Mouse (Mus musculus): ENCODE results near the gene Dzip1.
A peak's percentile ranks its signal among the peaks of the same experiment; 100 is the strongest.

Gene Dzip1

GRCm38 (mm10) chr14:118869712-118870111 is 55.5 kb downstream of the Dzip1 start:
- DNase-seq (ENCODE audit: low spot score in 2 of 2), result peak in 1 of 2 experiments; percentile 15

GRCm38 (mm10) chr14:118868102-118868724 is 57.0 kb downstream of the Dzip1 start:
- DNase-seq (ENCODE audit: low spot score in 2 of 2), result no peak

GRCm38 (mm10) chr14:118867366-118867765 is 57.9 kb downstream of the Dzip1 start:
- no peak for DNase-seq (ENCODE audit: low spot score in 2 of 2)

GRCm38 (mm10) chr14:118866014-118866811 is 59.0 kb downstream of the Dzip1 start:
- DNase-seq (ENCODE audit: low spot score in 2 of 2), result no peak

DNA sequence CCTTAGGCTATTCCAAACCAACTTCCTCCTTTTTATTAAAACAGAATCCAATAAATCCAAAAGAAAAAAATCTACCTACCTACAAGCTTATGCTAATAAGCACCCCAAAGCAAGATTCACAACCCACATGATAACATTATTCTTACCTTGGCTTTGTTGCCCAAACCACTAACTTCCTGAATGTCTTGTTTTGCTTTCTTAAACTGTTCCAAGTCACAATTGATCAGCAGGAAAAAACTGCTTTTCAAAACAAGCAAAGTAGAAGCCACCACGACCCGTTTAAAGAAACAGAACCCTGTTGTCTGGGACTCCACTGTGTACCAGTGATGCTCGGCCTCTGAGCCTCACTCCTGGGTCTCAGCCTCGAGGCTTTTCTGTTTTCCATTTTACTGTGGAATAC is 60.4 kb downstream of the Dzip1 start:
- DNase-seq (ENCODE audit: low spot score in 2 of 2), result no peak

GRCm38 (mm10) chr14:118862253-118862652 is 63.0 kb downstream of the Dzip1 start:
- no peak for DNase-seq (ENCODE audit: low spot score in 2 of 2)

- no peak for DNase-seq (ENCODE audit: low spot score in 2 of 2)
Observed at GRCm38 (mm10) chr14:118858318-118858717, 66.9 kb downstream of the Dzip1 start.

DNA sequence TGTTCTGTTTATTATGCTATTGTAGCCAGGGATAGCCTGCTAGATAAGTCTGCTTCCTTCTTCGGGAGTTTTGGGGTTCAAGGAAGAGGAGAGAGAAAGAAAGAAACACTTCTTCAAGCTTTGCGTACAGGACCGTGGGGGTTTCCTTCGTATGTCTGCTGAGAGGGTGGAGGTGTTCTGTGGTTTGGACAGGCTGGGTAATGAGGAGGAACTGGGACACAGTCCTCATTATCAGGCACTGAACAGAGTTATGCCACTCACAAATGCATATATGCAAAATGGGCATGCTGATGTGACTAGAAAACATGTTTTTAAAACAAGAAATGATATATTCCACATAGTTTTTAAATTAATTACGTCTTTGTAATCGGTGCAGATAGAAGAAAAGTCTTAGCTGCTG is 68.7 kb downstream of the Dzip1 start:
- DNase-seq (ENCODE audit: low spot score in 2 of 2), result peak; percentile 18 to 24

DNA sequence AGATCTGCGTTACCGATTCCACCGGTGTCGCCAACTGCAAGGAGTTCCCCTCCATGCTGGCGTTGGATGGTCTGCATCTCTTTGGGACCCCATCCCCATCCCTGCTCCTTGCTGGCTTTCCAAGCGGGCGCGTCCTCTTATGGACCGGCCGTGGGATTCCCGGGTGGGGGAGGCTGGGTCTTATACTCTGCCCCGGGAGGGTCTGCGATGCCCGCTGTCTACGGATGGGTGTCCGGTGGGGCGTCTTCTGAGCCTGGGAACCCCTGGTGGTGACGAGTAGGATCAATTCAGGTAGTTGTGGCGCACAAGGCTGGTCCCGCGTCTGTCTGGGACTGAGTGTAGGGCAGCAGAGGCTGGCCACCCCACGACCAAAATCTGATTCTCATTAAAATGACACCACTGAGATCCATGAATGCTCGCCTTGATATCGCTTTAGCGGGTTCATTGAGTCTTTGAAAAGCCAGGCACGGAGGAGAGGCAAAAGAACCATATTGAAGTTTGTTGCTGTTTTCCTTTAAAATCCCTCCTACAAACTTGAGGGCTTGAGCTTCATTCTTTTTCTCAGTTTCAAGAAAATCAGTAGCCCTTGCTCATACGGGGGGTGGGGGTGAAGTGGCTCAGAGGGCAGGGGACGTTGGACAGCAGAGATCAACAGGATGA is 70.0 kb downstream of the Dzip1 start:
- peak in 1 of 2 experiments; percentile 22 for DNase-seq (ENCODE audit: low spot score in 2 of 2)

DNA sequence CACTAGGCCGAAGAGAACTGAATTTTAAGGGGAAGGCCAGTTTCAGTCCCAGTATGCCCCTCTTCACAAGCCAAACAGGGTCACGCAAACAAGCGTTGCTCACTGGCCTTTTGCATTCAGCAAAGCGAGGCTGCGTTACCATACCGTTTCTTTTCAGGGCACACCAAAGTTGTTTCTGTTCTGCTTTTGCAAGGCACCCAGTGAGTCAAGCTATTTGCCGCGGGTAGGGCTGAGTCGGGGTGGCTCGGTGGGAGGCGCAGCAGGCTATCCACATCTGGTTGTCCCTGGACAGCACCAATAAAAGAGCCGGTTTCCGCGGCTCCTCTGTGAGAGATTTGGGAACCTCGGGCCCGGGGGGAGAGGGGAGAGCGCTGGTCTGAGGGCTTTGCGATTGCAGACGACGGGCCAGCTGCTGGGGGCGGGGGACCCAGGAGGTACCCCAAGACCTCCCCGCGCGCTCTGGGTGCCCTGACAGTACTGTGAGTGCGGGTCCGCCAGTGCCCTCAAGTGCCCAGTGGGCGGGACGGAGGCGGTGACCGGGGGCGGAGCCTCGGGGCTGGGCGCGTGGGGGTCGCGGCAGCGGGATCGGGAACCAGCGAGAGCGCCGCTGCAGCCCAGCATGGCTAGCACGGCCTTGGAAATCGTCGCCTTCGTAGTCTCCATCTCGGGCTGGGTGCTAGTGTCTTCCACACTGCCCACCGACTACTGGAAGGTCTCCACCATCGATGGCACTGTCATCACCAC is 70.7 kb downstream of the Dzip1 start:
- peak; percentile 81 to 83 for DNase-seq (ENCODE audit: low spot score in 2 of 2)

DNA sequence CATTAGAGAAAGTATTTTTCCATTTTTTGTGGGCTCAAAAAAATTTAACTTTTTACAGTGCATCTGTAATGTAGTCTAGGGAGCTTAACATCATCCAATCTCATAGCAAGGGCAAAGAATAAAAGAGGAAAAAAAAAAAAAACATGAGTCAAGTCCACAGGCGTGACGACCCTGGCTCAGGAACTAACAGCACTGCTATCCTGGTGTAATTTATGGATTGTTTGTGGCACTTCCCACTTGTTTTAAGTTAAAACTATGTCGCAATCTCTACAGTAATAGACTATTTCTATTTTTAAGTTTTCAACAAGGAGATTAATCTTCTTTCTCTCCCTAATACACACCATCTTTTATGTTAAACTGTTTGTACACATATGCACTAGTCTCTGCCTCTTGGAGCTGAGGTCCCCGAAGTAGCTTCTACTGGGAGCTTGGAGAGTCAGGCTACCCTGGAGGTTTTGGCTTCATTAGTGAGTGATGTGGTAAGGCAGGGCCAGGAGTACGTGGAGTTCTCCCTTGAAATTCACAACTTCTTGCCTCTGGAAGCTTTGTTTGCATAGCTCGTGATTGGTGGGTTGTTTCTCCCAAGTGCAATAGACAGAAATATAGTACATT is 73.7 kb downstream of the Dzip1 start:
- no peak for DNase-seq (ENCODE audit: low spot score in 2 of 2)

GRCm38 (mm10) chr14:118850696-118851035 is 74.6 kb downstream of the Dzip1 start:
- no peak for DNase-seq (ENCODE audit: low spot score in 2 of 2)

DNA sequence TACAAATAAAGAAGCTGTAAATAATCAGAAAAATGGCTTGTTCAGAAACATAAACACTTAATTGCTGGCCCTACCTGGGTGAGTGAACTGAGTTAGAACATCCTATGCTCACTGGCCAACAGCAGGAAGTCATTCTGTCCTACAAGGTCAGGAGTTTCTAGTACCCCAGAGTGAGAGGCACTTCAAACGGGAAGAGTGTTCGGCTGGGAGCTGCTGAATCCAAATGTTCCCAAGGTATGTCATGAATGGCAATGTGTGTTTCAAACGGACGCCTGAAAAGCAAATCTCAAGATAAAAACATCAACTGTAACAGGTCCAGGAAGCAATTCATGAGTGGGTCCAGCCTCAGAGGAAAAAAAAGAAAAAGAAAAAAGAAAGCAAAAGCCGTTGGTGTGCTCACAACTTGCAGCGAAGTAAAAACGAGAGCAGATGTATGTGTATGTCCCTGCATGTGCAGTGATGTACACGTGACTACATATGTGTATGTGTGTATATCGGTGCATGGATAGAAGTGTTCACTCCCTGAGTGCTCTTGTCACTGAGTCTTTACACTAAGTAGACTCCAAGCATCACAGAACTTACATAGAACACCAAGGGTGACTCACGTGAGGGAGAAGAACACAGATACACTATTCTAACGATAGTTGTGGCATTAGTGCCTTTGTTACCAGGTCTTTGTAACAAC is 75.1 kb downstream of the Dzip1 start:
- no peak for DNase-seq (ENCODE audit: low spot score in 2 of 2)

DNA sequence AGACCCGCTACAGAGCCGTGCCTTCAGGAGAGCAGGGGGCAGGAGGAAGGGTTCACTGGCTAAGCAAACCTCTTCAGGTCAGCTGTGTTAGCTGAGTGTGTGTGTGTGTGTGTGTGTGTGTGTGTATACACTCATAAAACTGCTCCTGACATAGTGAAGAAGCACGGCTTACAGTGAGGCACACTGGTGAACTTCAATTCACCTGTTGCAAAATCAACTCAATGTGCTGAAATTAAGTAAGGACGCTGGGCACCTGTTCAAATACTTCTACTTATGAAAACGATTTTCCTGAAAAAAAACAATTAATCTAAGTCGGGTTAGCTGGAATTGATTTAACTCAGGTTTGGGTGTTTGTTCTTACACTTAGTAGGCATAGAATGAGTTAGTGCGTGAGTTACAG is 77.1 kb downstream of the Dzip1 start:
- no peak for DNase-seq (ENCODE audit: low spot score in 2 of 2)

DNA sequence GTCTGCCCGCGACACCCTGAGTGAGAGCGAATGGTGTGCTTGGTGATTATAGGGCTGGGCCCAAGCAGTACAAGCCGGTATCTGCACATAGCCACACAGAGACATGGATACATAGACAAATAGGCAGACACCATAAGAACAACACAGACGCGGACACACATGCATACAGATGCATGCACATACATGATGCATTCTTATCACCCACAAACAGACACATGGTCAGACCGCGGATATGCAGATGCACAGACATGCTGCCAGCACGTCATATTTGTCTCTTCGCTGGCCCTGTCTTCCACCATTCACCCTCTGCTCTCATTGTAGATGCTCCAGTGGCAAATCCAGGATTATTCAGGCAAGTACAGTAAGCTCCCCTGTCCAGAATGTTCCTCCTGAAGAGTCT is 78.4 kb downstream of the Dzip1 start:
- no peak for DNase-seq (ENCODE audit: low spot score in 2 of 2)

GRCm38 (mm10) chr14:118842353-118842752 is 82.9 kb downstream of the Dzip1 start:
- no peak for DNase-seq (ENCODE audit: low spot score in 2 of 2)

DNA sequence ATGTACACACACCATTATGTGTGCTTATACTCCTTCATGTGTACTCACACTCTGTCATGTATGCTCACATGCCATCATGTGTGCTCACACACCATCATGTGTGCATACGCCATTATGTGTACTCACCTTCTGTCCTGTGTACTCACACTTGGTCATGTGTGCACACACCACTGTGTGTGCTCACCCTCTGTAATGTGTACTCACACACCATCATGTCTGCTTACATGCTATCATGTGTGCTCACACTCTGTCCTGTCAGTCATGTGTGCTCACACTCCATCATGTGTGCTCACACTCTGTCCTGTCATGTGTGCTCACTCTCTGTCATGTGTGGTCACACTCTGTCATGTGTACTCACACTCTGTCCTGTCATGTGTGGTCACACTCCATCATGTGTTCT is 85.2 kb downstream of the Dzip1 start:
- no peak for DNase-seq (ENCODE audit: low spot score in 2 of 2)

GRCm38 (mm10) chr14:118839416-118839815 is 85.8 kb downstream of the Dzip1 start:
- DNase-seq (ENCODE audit: low spot score in 2 of 2), result no peak

DNA sequence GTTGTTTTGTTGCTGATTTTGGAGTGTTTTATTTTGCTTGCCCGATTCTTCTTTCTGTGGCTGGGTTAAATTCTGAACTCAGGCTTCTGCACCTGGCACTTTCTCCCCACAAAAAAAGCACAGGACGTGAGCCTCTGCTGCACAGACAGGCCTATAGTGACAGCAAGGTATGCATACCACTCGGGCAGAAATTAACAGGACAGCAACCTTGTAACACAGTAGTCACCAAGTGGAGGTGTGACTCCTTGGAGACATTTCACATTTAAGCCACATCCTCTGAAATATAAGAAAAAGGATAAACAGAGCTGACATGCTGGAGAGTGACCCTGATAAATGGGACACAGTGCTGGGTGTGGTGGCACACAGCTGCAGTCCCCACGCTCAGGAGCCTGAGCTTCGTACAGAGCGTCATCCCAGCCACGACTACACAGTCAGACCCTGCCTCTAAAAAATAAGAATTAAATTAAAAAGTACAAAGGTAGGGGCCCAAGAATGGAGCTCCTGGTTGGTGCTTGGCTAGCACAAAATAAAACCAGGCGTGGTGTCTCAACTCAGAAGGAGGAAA is 86.6 kb downstream of the Dzip1 start:
- no peak for DNase-seq (ENCODE audit: low spot score in 2 of 2)

DNA sequence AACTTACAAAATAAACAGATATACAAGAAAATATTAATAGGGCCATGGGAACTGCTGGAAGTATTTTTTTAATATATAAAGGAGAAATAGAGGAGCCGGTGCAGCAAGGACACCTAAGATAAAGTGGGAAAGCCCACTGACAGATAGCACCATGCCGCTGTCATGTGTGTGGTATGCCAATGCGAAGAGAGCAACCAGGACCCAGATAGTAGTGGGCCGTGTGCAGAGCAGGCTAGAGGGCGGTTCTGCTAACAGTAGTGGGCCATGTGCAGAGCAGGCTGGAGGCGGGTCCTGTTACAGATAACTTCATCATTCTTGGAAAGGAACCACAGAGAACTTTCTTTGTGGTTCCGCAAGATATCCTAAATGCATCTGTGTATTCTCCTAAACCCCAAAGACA is 88.5 kb downstream of the Dzip1 start:
- no peak for DNase-seq (ENCODE audit: low spot score in 2 of 2)

DNA sequence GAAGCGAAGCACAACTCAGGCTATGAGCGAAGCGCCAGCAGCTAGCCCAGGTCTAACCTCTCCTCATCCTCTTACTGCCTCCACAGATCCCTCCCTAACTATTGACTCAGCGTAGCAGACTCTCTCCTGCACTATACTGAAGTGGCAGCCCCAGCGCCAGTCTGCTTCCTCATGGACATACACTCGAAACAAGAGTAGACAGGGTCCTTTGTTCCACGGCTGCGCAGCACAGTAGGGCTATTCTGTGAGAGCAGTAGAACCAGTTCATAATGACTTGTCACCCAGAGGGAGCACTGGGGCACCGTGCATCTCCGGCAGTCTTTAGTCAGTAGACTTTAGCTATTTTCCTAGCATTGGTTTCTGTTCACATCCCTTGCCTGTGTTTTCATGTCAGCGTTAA is 89.1 kb downstream of the Dzip1 start:
- no peak for DNase-seq (ENCODE audit: low spot score in 2 of 2)
